Mouse (Mus musculus) gastrocnemius, adult 8-10 months (tissue): ENCODE data around the gene Evx2. TPM values are rescaled to one million over a fixed set of nuclear protein-coding genes. Genes with fewer than 3 reads are reported as not detected.

Experiments used
- DNase-seq, 2 experiments: peaks; one replicate each; pipeline ENCODE4 v3.0.0; 2022; ENCODE audit warnings: low spot score in 2 of 2
- microRNA-seq: library from miRNA; unstranded; fragments of <30 nt; microRNA quantifications from one replicate; pipeline ENCODE4 v1.2.0, GENCODE M21; 2022
- total RNA-seq, 4 experiments: library from RNA; stranded (reverse); gene quantifications; 2 replicates each; pipeline ENCODE4 v1.2.4; 2022

The Evx2 gene
- total RNA-seq, 4 experiments from 2014 or later, result not detected

DNA sequence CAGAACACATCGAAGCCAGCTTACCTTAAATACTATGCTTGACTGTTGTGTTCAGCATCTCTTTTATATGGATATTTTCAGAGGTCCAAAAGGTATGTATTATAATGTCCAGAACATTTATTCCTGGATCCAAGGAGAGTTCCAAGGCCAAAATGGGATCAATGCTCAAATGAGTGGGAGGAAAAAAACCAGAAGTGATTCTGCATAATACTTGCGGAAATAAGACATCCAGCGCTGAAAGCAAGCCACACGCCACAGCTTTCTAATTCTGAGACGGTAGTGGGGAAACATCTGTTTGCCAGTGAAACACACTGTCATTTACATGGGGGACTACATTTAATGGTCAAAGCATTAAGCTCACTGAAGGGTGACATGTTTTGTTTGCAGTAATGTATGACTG lies 16.9 kb downstream of the Evx2 start:
- no peak for DNase-seq

DNA sequence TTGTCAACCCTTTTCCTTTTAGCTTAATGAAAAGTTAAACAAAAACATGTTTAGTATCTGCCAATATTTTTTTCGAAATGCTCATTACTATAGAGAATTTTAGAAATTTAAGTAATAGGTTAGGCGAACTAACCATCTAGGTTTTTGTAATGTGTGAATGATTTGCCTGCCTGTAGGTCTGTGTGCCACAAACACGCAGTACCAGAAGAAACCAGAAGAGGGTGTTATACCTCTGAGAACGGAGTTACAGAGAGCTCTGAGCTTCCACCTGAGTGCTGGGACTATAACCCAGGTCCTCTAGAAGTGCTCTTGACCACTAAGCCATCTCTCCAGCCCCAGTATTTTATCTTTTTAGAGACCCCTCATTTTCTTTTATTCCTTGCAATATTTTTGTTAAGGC lies 23.9 kb downstream of the Evx2 start:
- DNase-seq, result no peak

DNA sequence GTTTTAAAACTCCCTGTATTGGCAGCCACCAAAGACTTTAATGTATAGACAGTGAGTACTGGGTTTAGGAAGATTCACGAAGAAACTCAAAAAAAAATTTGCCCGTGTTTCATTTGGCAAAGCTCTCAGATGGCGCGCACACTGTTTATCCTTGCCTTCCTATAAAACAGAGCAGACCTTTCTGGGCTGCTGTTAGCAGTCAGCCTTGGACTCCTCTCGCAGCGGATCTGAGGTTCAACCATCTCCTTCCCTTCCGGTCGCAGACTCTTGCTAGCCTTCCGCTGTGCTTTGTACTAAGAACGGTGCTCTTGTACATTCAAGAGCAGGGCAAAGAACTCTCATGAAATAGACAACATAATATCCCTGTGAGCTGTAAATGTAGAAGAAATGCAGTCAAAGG lies 39.0 kb downstream of the Evx2 start:
- DNase-seq, result no peak

DNA sequence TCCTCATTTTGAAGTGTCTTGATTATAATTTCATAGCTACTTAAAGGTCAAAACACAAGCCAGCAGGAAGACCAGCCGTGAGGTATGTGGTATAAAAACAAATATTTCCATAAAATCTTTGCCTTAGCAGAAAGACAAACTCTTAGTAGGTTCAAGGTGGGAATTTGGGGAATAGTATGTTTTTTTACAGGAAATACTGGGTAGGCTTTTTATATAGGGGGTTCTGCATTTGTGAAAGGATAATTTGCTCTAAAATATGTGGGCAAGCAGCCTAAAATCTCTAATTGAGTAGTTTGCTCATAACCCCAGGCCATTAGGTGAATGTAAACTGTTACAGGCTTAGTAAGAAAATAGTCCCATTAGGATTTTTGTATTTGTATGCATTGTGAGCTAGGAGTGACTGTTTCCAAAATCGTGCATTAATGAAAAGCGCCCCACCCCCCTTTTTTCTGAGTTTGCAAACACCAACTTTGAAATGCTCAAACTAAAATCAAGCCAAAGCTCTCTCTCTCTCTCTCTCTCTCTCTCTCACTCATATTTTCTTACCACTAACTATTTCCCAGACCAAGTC lies 39.6 kb downstream of the Evx2 start:
- DNase-seq, result no peak

DNA sequence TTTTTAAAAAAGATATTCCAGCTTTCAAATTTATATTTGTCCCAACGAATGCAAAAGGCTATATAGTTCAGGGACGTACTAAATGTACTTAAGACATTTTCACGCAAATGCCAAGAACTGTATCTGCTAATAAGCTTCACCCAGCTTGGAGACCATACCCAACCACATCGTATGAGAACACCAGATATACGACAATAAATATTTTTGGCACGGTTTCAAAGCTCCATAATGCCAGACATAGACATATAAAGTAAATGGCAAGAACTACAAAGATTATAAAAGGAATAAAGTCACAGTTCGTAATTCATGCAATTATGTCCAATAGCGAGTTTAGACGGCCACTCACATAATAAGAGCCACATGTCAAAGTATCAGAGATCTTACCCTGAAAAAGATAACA lies 41.7 kb downstream of the Evx2 start:
- no peak for DNase-seq

DNA sequence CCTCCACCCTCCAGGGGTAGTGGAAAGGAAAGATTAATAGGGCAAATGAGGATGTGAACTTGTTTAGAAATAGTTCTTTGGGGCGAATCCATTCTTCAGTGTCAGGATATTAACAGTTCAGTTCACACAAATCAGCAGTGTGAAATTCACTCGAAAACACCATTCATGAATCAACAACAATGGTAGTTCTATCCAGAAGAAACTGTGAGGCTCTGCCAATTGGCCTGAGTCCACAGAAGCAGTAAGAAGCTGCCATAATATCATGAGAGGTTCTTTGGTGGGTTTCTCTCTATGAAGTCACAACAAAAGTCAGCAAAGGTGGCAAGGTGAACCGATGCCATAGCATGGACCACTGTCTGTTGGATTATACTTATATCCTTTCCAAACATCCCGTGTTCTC lies 48.0 kb downstream of the Evx2 start:
- no peak for DNase-seq

DNA sequence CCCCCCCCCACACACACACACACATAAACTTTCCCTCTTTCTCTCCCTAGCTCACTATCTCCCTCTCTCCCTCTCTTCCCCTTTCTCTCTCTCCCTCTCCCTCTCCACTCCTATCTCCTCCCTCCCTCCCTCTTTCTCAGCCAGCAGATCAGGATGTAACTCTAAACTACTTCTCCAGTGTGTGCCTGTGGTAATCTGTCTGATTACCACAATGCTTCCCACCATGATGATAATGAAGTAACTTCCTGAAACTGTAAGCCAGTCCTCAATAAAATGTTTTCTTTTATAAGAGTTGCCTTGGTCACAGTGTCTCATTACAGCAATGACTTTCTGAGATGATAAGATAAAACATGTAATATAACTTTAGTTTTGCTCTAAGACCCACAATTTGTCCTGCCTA lies 50.0 kb downstream of the Evx2 start:
- no peak for DNase-seq

DNA sequence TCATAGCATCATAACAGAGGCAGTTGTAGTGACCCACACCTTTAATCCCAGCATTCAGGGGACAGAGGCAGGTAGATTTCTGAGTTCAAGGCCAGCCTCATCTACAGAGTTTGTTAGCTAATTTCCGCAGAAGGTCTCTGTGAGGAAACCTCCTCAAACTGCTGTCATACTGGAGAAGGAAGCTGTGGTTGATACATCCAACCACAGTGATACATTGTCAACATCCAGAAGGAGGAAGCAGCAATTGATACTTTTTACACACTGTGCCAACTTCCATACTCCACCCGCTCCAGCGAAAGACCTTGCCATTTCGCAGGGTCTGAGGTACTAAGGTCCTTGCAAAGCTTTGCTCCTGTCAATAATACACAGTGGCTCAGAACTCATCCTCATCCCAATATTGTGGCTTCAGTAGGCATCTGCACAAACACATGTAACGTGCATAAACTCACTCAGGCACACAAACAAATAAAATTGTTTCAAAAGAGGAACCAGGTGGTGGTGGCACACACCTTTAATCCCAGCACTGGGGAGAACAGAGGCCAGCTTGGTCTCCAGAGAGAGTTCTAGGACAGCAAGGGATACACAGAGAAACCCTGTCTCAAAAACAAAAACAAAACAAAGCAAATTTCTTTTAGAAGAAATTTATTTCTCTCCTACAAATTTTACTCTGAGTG lies 53.1 kb downstream of the Evx2 start:
- DNase-seq, result no peak

DNA sequence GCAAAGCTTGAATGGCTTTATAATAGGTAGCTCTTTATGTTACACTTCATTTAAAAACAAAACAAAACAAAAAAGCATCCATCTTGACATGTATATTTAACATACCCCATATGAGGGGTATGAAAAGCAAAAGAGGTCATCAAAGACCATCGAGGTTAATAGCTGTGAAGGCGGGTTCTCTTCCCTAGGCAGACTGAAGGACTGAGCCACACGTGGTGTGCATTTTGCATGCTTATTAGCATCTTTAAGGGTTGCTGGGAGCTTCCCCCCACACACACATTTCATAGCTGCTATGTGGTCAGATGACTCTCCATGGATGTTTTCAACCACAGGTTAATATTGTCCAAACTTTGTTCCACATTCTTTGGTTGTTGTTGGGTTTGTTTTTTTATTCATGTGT lies 55.3 kb downstream of the Evx2 start:
- no peak for DNase-seq

Small RNA genes lying within 50 kb of the gene (microRNA-seq; reads per million reads assigned to microRNA genes)
- not detected for gene Gm44463

Other genes starting within 250 kb of the Evx2 start
- gene Lnpk, start 80.1 kb downstream of the Evx2 start, total RNA-seq, result 10 to 100 TPM; 53.3 to 59.6 (median 56.5) TPM
- gene Hoxd13, start 8.8 kb upstream of the Evx2 start, total RNA-seq, result not detected
- gene Hoxd12, start 15.5 kb upstream of the Evx2 start, total RNA-seq, result not detected
- not detected for gene Hoxd11, start 20.0 kb upstream of the Evx2 start, total RNA-seq
- gene Hoxd10, start 32.4 kb upstream of the Evx2 start, total RNA-seq, result 1 to 10 TPM; 6.1 to 8.5 (median 7.6) TPM
- gene Hoxd9, start 38.2 kb upstream of the Evx2 start, total RNA-seq, result 10 to 100 TPM; 22.6 to 27.5 (median 23.7) TPM
- 10 to 100 TPM; 46.8 to 53.5 (median 51.3) TPM for gene Hoxd8, start 45.1 kb upstream of the Evx2 start, total RNA-seq
- gene Hoxd3, start 52.4 kb upstream of the Evx2 start, total RNA-seq, result under 1 TPM in 2 of 4 experiments, not detected in 2; 0.17 to 0.29 TPM
- 1 to 10 TPM; 1.1 to 1.9 (median 1.5) TPM for gene Hoxd4, start 52.4 kb upstream of the Evx2 start, total RNA-seq
- gene Gm28230, start 67.2 kb upstream of the Evx2 start, total RNA-seq, result under 1 TPM in 1 of 4 experiments, not detected in 3; 0.31 TPM
- gene Hoxd1, start 103.4 kb upstream of the Evx2 start, total RNA-seq, result not detected
- 10 to 100 TPM; 25.7 to 33.2 (median 27.7) TPM for gene Mtx2, start 166.2 kb upstream of the Evx2 start, total RNA-seq